Mouse (Mus musculus): Measurements from ENCODE around the gene Mybbp1a. TPM values are rescaled to one million over a fixed set of nuclear protein-coding genes. Genes with fewer than 3 reads are reported as not detected.
A peak's percentile ranks its signal among the peaks of the same experiment; 100 is the strongest.

The Mybbp1a gene
- total and polyA plus RNA-seq, 3 experiments = 344 to 3,394 (median 602) TPM

DNA sequence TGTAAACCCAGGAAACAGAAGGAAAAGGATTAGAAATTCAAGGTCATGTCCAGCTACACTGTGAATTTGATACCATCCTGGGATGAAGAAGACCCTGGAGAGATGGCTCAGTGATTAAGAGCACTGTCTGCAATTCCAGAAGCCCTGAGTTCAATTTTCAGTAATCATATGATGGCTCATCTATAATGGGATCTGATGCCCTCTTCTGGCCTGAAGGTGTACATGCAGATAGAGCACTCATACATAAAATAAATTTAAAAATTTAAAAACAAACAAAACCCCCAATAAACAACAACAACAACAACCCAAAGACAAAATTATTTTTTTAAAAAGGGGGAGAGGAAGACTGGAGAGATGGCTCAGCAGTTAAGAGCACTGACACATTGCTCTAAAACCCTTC lies 14.3 kb upstream of the Mybbp1a start:
- Histone ChIP-seq H3K36me3 (ENCODE audit: control insufficient read depth in 1 of 2, insufficient read depth in 2 of 2, low read length in 2 of 2) (peaks cover 0 to 4% of the 10 kb centered on the region in 2 experiments; a peak in 1 of 4 replicates), H3K27ac (ENCODE audit: control insufficient read depth, low read depth, low read length) (no peak overlapping the region), H3K79me2 (ENCODE audit: control insufficient read depth, insufficient read depth, low read length, poor library complexity) (no peaks in the 10 kb centered on the region), H3K4me3 (ENCODE audit: control insufficient read depth in 1 of 2, insufficient read depth in 1 of 2, low read depth in 2 of 2, low read length in 2 of 2) (no peak overlapping the region), H3K9ac (ENCODE audit: control insufficient read depth, low read depth, low read length, poor library complexity, severe bottlenecking) (no peak overlapping the region), H3K4me1 (ENCODE audit: control insufficient read depth in 1 of 2, insufficient read depth in 2 of 2, low read length in 2 of 2) (peaks cover 2 to 10% of the 10 kb centered on the region in 2 experiments; a peak in 3 of 4 replicates), H3K27me3 (ENCODE audit: control insufficient read depth in 1 of 2, insufficient read depth in 2 of 2, low read length in 2 of 2) (no peaks in the 10 kb centered on the region), H3K9me3 (replicated peaks; ENCODE audit: insufficient read depth, low read length) (no peaks in the 10 kb centered on the region)
- TF ChIP-seq CHD1 (IDR thresholded peaks at IDR 0.05; ENCODE audit: low read depth, low read length) (no peak), POLR2AphosphoS5 (IDR thresholded peaks at IDR 0.05; ENCODE audit: borderline replicate concordance, low read depth, low read length) (no peak), MEF2A (IDR thresholded peaks at IDR 0.05; ENCODE audit: extremely low read depth, insufficient replicate concordance, low read depth, low read length, poor library complexity, severe bottlenecking) (no peak), ZNF384 (IDR thresholded peaks at IDR 0.05; ENCODE audit: low read depth, low read length) (no peak), ZC3H11A (IDR thresholded peaks at IDR 0.05; ENCODE audit: low read depth, low read length) (peak; percentile 79), ETS1 (IDR thresholded peaks at IDR 0.05; ENCODE audit: low read depth, low read length) (no peak), E2F4 (IDR thresholded peaks at IDR 0.05; ENCODE audit: borderline replicate concordance, low read depth, low read length) (no peak), POLR2AphosphoS2 (IDR thresholded peaks at IDR 0.05; ENCODE audit: low read length) (no peak), MYB (IDR thresholded peaks at IDR 0.05; ENCODE audit: low read depth, low read length) (no peak), MAFK (IDR thresholded peaks at IDR 0.05; ENCODE audit: borderline replicate concordance, low read depth, low read length) (no peak), JUND (IDR thresholded peaks at IDR 0.05; ENCODE audit: low read depth, low read length) (no peak), SMC3 (IDR thresholded peaks at IDR 0.05; ENCODE audit: low read depth, low read length) (peak; percentile 79), EP300 (IDR thresholded peaks at IDR 0.05; ENCODE audit: low read depth in 1 of 2, low read length in 2 of 2) (no peak), CTCF (IDR thresholded peaks at IDR 0.05 in 2 of 3, conservative IDR thresholded peaks at IDR 0.05 in 1 of 3; ENCODE audit: control insufficient read depth in 1 of 3, insufficient read depth in 1 of 3, low read depth in 2 of 3, low read length in 3 of 3, poor library complexity in 1 of 3, severe bottlenecking in 1 of 3) (peak; percentile 24 to 57 (median 31); a peak in 4 of 6 replicates), RAD21 (IDR thresholded peaks at IDR 0.05; ENCODE audit: low read depth, low read length) (peak; percentile 64), MAX (IDR thresholded peaks at IDR 0.05; ENCODE audit: low read length) (no peak), CHD2 (IDR thresholded peaks at IDR 0.05; ENCODE audit: low read length) (no peak), POLR2A (IDR thresholded peaks at IDR 0.05; ENCODE audit: control insufficient read depth in 1 of 2, insufficient read depth in 1 of 2, low read depth in 1 of 2, low read length in 2 of 2, poor library complexity in 1 of 2) (no peak), BHLHE40 (IDR thresholded peaks at IDR 0.05; ENCODE audit: borderline replicate concordance, low read depth, low read length) (no peak), MXI1 (IDR thresholded peaks at IDR 0.05; ENCODE audit: low read depth, low read length) (no peak), SIN3A (IDR thresholded peaks at IDR 0.05; ENCODE audit: low read length) (peak; percentile 9; the same call in 1 of the 2 replicates), TCF12 (IDR thresholded peaks at IDR 0.05; ENCODE audit: low read depth, low read length) (no peak), TBP (IDR thresholded peaks at IDR 0.05; ENCODE audit: low read depth, low read length) (no peak), ZKSCAN1 (IDR thresholded peaks at IDR 0.05; ENCODE audit: low read depth, low read length) (no peak), MYC (IDR thresholded peaks at IDR 0.05; ENCODE audit: low read depth, low read length) (no peak), RCOR1 (IDR thresholded peaks at IDR 0.05; ENCODE audit: low read depth, low read length) (no peak), KAT2A (conservative IDR thresholded peaks at IDR 0.05; ENCODE audit: low read depth, low read length) (no peak)
- DNase-seq (ENCODE audit: low read depth, low spot score) = peak; percentile 54

Data from MEL (cell line).